Mouse (Mus musculus): ENCODE data around the gene Col23a1. TPM values are rescaled to one million over a fixed set of nuclear protein-coding genes. Genes with fewer than 3 reads are reported as not detected.

Gene Col23a1
- polyA plus RNA-seq, 1 experiment from 2014 or later = 31.1 TPM

GRCm38 (mm10) chr11:51338416-51338815 lies 48.7 kb downstream of the Col23a1 start:
- 76% methylated on average over 7 of the region's 7 CpGs for WGBS
- Histone ChIP-seq H3K9me3 (ENCODE audit: control insufficient read depth, low read length) (no peaks in the 10 kb centered on the region), H3K27me3 (replicated peaks; ENCODE audit: control insufficient read depth, insufficient read depth, low read length) (no peaks in the 10 kb centered on the region), H3K36me3 (ENCODE audit: control insufficient read depth, insufficient read depth, low read length) (no peaks in the 10 kb centered on the region), H3K4me2 (ENCODE audit: low read length) (no peak overlapping the region), H3K4me3 (ENCODE audit: low read depth, low read length) (no peak overlapping the region), H3K27ac (ENCODE audit: low read depth) (no peak overlapping the region), H3K4me1 (replicated peaks; ENCODE audit: control insufficient read depth, insufficient read depth, low read length) (peaks cover 5% of the 10 kb centered on the region), H3K9ac (ENCODE audit: low read length) (no peak overlapping the region)
- ATAC-seq (replicated peaks; ENCODE audit: low FRiP score, low TSS enrichment, low read depth) (no peak), DNase-seq (ENCODE audit: low spot score) (no peak)

- H3K9me3 ChIP-seq (ENCODE audit: control insufficient read depth, low read length) = no peaks in the 10 kb centered on the region
- no peak overlapping the region for H3K4me2 ChIP-seq (ENCODE audit: low read length)
- no peak overlapping the region for H3K27ac ChIP-seq (ENCODE audit: low read depth)
- DNase-seq (ENCODE audit: low spot score) = no peak
- no peaks in the 10 kb centered on the region for H3K27me3 ChIP-seq (replicated peaks; ENCODE audit: control insufficient read depth, insufficient read depth, low read length)
- ATAC-seq (replicated peaks; ENCODE audit: low FRiP score, low TSS enrichment, low read depth) = no peak
- H3K4me1 ChIP-seq (replicated peaks; ENCODE audit: control insufficient read depth, insufficient read depth, low read length) = peaks cover 8% of the 10 kb centered on the region
- no peak overlapping the region for H3K9ac ChIP-seq (ENCODE audit: low read length)
- WGBS = 53% methylated on average over 2 of the region's 2 CpGs
- H3K4me3 ChIP-seq (ENCODE audit: low read depth, low read length) = no peak overlapping the region
- H3K36me3 ChIP-seq (ENCODE audit: control insufficient read depth, insufficient read depth, low read length) = no peaks in the 10 kb centered on the region
These were observed 51.4 kb downstream of the Col23a1 start for GRCm38 (mm10) chr11:51341091-51341490.

- no peak for DNase-seq (ENCODE audit: low spot score)
- no peak overlapping the region for H3K27ac ChIP-seq (ENCODE audit: low read depth)
- no peak overlapping the region for H3K4me2 ChIP-seq (ENCODE audit: low read length)
- H3K9ac ChIP-seq (ENCODE audit: low read length) = no peak overlapping the region
- H3K9me3 ChIP-seq (ENCODE audit: control insufficient read depth, low read length) = no peaks in the 10 kb centered on the region
- H3K4me1 ChIP-seq (replicated peaks; ENCODE audit: control insufficient read depth, insufficient read depth, low read length) = peaks cover 8% of the 10 kb centered on the region
- no peaks in the 10 kb centered on the region for H3K36me3 ChIP-seq (ENCODE audit: control insufficient read depth, insufficient read depth, low read length)
- ATAC-seq (replicated peaks; ENCODE audit: low FRiP score, low TSS enrichment, low read depth) = no peak
- H3K4me3 ChIP-seq (ENCODE audit: low read depth, low read length) = no peak overlapping the region
- no peaks in the 10 kb centered on the region for H3K27me3 ChIP-seq (replicated peaks; ENCODE audit: control insufficient read depth, insufficient read depth, low read length)
- 91% methylated on average over 6 of the region's 6 CpGs for WGBS
These were observed 53.1 kb downstream of the Col23a1 start for GRCm38 (mm10) chr11:51342776-51343175.

- Histone ChIP-seq H3K4me2 (ENCODE audit: low read length) (no peak overlapping the region), H3K4me3 (ENCODE audit: low read depth, low read length) (no peak overlapping the region), H3K4me1 (replicated peaks; ENCODE audit: control insufficient read depth, insufficient read depth, low read length) (peaks cover 8% of the 10 kb centered on the region), H3K36me3 (ENCODE audit: control insufficient read depth, insufficient read depth, low read length) (no peaks in the 10 kb centered on the region), H3K9me3 (ENCODE audit: control insufficient read depth, low read length) (no peaks in the 10 kb centered on the region), H3K27ac (ENCODE audit: low read depth) (no peak overlapping the region), H3K27me3 (replicated peaks; ENCODE audit: control insufficient read depth, insufficient read depth, low read length) (no peaks in the 10 kb centered on the region), H3K9ac (ENCODE audit: low read length) (no peak overlapping the region)
- WGBS = 42% methylated on average over 4 of the region's 4 CpGs
- DNase-seq (ENCODE audit: low spot score) (no peak), ATAC-seq (replicated peaks; ENCODE audit: low FRiP score, low TSS enrichment, low read depth) (no peak)
These were observed 53.6 kb downstream of the Col23a1 start for GRCm38 (mm10) chr11:51343312-51343711.

DNA sequence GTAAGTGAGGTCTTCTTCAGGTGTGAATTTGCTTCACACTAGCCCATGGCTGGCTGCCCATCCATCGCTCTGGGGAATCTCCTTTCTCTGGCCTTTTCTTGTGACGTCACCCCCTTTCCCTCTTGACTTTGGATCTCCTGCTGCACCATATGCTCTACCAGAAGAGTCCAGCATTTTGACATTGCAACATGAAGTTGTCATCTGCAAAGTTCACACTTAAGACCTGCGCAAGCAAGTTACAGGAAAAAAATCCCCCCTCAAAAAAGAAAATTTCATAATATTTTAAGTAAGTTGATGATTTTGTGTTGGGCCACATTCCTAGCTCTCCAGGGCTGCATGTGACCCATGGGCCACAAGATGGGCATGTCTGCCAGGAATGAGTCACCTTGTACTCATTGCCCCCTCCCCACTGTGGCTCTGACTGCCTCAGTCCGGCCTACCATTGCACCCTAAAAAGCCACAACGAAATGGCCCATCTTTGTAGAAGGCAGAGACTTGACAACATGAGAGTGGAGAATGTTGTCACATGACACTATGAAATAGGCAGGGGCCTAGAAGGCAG lies 54.1 kb downstream of the Col23a1 start:
- Histone ChIP-seq H3K9ac (ENCODE audit: low read length) (no peak overlapping the region), H3K36me3 (ENCODE audit: control insufficient read depth, insufficient read depth, low read length) (no peaks in the 10 kb centered on the region), H3K9me3 (ENCODE audit: control insufficient read depth, low read length) (no peaks in the 10 kb centered on the region), H3K27me3 (replicated peaks; ENCODE audit: control insufficient read depth, insufficient read depth, low read length) (no peaks in the 10 kb centered on the region), H3K4me3 (ENCODE audit: low read depth, low read length) (no peak overlapping the region), H3K4me2 (ENCODE audit: low read length) (no peak overlapping the region), H3K27ac (ENCODE audit: low read depth) (no peak overlapping the region), H3K4me1 (replicated peaks; ENCODE audit: control insufficient read depth, insufficient read depth, low read length) (peaks cover 8% of the 10 kb centered on the region)
- WGBS = 72% methylated on average over 5 of the region's 5 CpGs
- ATAC-seq (replicated peaks; ENCODE audit: low FRiP score, low TSS enrichment, low read depth) = no peak
- no peak for DNase-seq (ENCODE audit: low spot score)

GRCm38 (mm10) chr11:51345481-51346465 lies 56.1 kb downstream of the Col23a1 start:
- H3K27ac ChIP-seq (ENCODE audit: low read depth) = no peak overlapping the region
- H3K36me3 ChIP-seq (ENCODE audit: control insufficient read depth, insufficient read depth, low read length) = no peaks in the 10 kb centered on the region
- DNase-seq (ENCODE audit: low spot score) (no peak), ATAC-seq (replicated peaks; ENCODE audit: low FRiP score, low TSS enrichment, low read depth) (no peak)
- no peaks in the 10 kb centered on the region for H3K27me3 ChIP-seq (replicated peaks; ENCODE audit: control insufficient read depth, insufficient read depth, low read length)
- no peak overlapping the region for H3K4me3 ChIP-seq (ENCODE audit: low read depth, low read length)
- H3K9ac ChIP-seq (ENCODE audit: low read length) = no peak overlapping the region
- H3K9me3 ChIP-seq (ENCODE audit: control insufficient read depth, low read length) = no peaks in the 10 kb centered on the region
- peaks cover 11% of the 10 kb centered on the region for H3K4me1 ChIP-seq (replicated peaks; ENCODE audit: control insufficient read depth, insufficient read depth, low read length)
- no peak overlapping the region for H3K4me2 ChIP-seq (ENCODE audit: low read length)
- 91% methylated on average over 21 of the region's 21 CpGs for WGBS

GRCm38 (mm10) chr11:51347756-51348155 lies 58.0 kb downstream of the Col23a1 start:
- DNase-seq (ENCODE audit: low spot score) (no peak), ATAC-seq (replicated peaks; ENCODE audit: low FRiP score, low TSS enrichment, low read depth) (no peak)

GRCm38 (mm10) chr11:51349665-51350064 lies 59.9 kb downstream of the Col23a1 start:
- Histone ChIP-seq H3K9me3 (ENCODE audit: control insufficient read depth, low read length) (no peaks in the 10 kb centered on the region), H3K27me3 (replicated peaks; ENCODE audit: control insufficient read depth, insufficient read depth, low read length) (no peaks in the 10 kb centered on the region), H3K4me1 (replicated peaks; ENCODE audit: control insufficient read depth, insufficient read depth, low read length) (peaks cover 16% of the 10 kb centered on the region), H3K36me3 (ENCODE audit: control insufficient read depth, insufficient read depth, low read length) (no peaks in the 10 kb centered on the region), H3K27ac (ENCODE audit: low read depth) (no peak overlapping the region), H3K9ac (ENCODE audit: low read length) (no peak overlapping the region), H3K4me2 (ENCODE audit: low read length) (no peak overlapping the region), H3K4me3 (ENCODE audit: low read depth, low read length) (no peak overlapping the region)
- ATAC-seq (replicated peaks; ENCODE audit: low FRiP score, low TSS enrichment, low read depth) (no peak), DNase-seq (ENCODE audit: low spot score) (no peak)

More at GRCm38 (mm10) chr11:51347756-51348155, 58.0 kb downstream of the Col23a1 start:
- no peak overlapping the region for H3K27ac ChIP-seq (ENCODE audit: low read depth)
- H3K4me2 ChIP-seq (ENCODE audit: low read length) = no peak overlapping the region
- H3K9me3 ChIP-seq (ENCODE audit: control insufficient read depth, low read length) = no peaks in the 10 kb centered on the region
- 74% methylated on average over 2 of the region's 2 CpGs for WGBS
- no peaks in the 10 kb centered on the region for H3K27me3 ChIP-seq (replicated peaks; ENCODE audit: control insufficient read depth, insufficient read depth, low read length)
- no peaks in the 10 kb centered on the region for H3K36me3 ChIP-seq (ENCODE audit: control insufficient read depth, insufficient read depth, low read length)
- H3K4me3 ChIP-seq (ENCODE audit: low read depth, low read length) = no peak overlapping the region
- no peak overlapping the region for H3K9ac ChIP-seq (ENCODE audit: low read length)
- H3K4me1 ChIP-seq (replicated peaks; ENCODE audit: control insufficient read depth, insufficient read depth, low read length) = peaks cover 24% of the 10 kb centered on the region
